In the genomic region with DNA sequence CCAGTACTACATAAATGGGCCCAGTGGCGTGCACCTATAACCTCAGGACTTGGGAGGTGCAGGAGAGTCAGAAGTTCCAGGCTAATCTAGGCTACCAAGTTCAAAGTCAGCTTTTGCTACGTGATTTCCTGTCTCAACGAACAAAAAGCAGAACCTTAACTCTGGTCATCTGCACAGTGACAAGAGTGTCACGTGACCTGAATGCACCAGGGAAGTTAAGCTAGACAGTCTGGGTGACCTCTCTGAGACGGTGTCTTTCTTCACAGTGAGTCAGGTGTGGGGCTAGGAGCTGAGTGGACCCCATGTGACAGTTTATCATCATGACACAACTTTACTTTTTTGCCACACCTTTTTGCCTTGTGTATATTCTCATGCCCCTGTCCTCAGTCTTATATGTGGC, we compare ENCODE assay signal across 14 mouse cellular contexts.
DNase-seq lines count a peak whose midpoint lies in the region; ATAC-seq and TF ChIP-seq lines count a peak whose summit lies in the region.
"Had no signal": no experiment of that assay in that cellular context is flagged by ENCODE, and none has a peak within 500 bp of the region (broad histone marks: within the 10 kb centered on the region; RNA-seq: fewer than 3 reads in every experiment).

No protein-coding gene starts in this region.

- ATAC-seq in hematopoietic stem cell, adult 5-6 weeks (replicated peaks in 1 of 2; ENCODE audit: insufficient read depth in 1 of 2, low FRiP score in 2 of 2, low TSS enrichment in 1 of 2, low read depth in 1 of 2, poor library complexity in 2 of 2, severe bottlenecking in 2 of 2) = peak; percentile 71 to 82; a peak in 3 of 4 replicates
- ATAC-seq in megakaryocyte-erythroid progenitor cell, adult 5-6 weeks (replicated peaks; ENCODE audit: low FRiP score, low TSS enrichment, poor library complexity, severe bottlenecking) = 0 out of 2 replicates have a peak, but pooled peaks have one; percentile 31
- ATAC-seq in hindbrain, embryonic 12.5 days (ENCODE audit: low FRiP score) = no peak
- ATAC-seq: forebrain, embryonic 13.5 days had no signal

- H3K27me3 ChIP-seq in heart, adult 2 months (ENCODE audit: control insufficient read depth, insufficient read depth, low read length) = no peaks in the 10 kb centered on the region; the same call in 1 of the 2 replicates
- H3K27me3 ChIP-seq in hindbrain, embryonic 12.5 days = 0 out of 2 replicates have a peak, but pooled peaks cover 3% of the 10 kb centered on the region
- H3K27me3 ChIP-seq: hindbrain, embryonic 15.5 days had no signal

- H3K4me2 ChIP-seq in hindbrain, embryonic 12.5 days (replicated peaks) = no peak overlapping the region
- H3K4me2 ChIP-seq: embryonic facial prominence, embryonic 13.5 days; forebrain, embryonic 13.5 days; heart, embryonic 12.5 days; hindbrain, embryonic 15.5 days had no signal

- no peak for TF ChIP-seq EP300 in heart, adult 2 months (IDR thresholded peaks at IDR 0.05; ENCODE audit: insufficient read depth, low read depth, low read length)

- H3K27ac ChIP-seq in heart, adult 2 months = no peak overlapping the region
- no peak overlapping the region for H3K27ac ChIP-seq in hindbrain, embryonic 12.5 days
- H3K27ac ChIP-seq: embryonic facial prominence, embryonic 13.5 days; forebrain, embryonic 13.5 days; hindbrain, embryonic 15.5 days; kidney, postnatal 0 days had no signal

- H3K4me3 ChIP-seq in heart, adult 2 months = no peak overlapping the region
- H3K4me3 ChIP-seq in hindbrain, embryonic 12.5 days = no peak overlapping the region
- H3K4me3 ChIP-seq: embryonic facial prominence, embryonic 13.5 days; forebrain, embryonic 13.5 days; heart, embryonic 12.5 days; hindbrain, embryonic 15.5 days had no signal

- H3K9me3 ChIP-seq in hindbrain, embryonic 12.5 days (replicated peaks) = no peaks in the 10 kb centered on the region
- H3K9me3 ChIP-seq: embryonic facial prominence, embryonic 13.5 days; forebrain, embryonic 13.5 days; heart, embryonic 12.5 days; hindbrain, embryonic 15.5 days had no signal

- H3K36me3 ChIP-seq in heart, adult 2 months (ENCODE audit: control insufficient read depth, insufficient read depth, low read length) = no peaks in the 10 kb centered on the region
- no peaks in the 10 kb centered on the region for H3K36me3 ChIP-seq in hindbrain, embryonic 12.5 days
- H3K36me3 ChIP-seq: embryonic facial prominence, embryonic 13.5 days; heart, embryonic 12.5 days; hindbrain, embryonic 15.5 days had no signal

- 63% methylated on average over 5 of the region's 5 CpGs for WGBS in heart, adult 2 months
- WGBS in hindbrain, embryonic 12.5 days = 84% methylated on average over 5 of the region's 5 CpGs

- no peak overlapping the region for H3K9ac ChIP-seq in heart, adult 2 months (ENCODE audit: low read depth, low read length)
- no peak overlapping the region for H3K9ac ChIP-seq in hindbrain, embryonic 12.5 days
- H3K9ac ChIP-seq: embryonic facial prominence, embryonic 13.5 days; forebrain, embryonic 13.5 days; heart, embryonic 12.5 days; hindbrain, embryonic 15.5 days had no signal

- DNase-seq in 416B (ENCODE audit: low read depth) (peak; percentile 82), A20 (ENCODE audit: low read depth, low spot score) (peak; percentile 68)
- no peak for DNase-seq in heart, adult 2 months
- DNase-seq in adrenal gland, adult 8-10 months = no peak
- DNase-seq: cerebellum, postnatal 25 days; lung, postnatal 14 days had no signal

- H3K4me1 ChIP-seq in heart, adult 2 months (ENCODE audit: control insufficient read depth, insufficient read depth, low read length) = no peaks in the 10 kb centered on the region
- H3K4me1 ChIP-seq in hindbrain, embryonic 12.5 days = peaks cover 28% of the 10 kb centered on the region

- TF ChIP-seq CTCF in heart, adult 2 months (IDR thresholded peaks at IDR 0.05) = no peak

- TF ChIP-seq POLR2A in heart, adult 2 months (IDR thresholded peaks at IDR 0.05; ENCODE audit: insufficient read depth, low read depth, low read length) = no peak

- no peaks in the 10 kb centered on the region for H3K79me2 ChIP-seq in heart, adult 2 months (replicated peaks; ENCODE audit: control insufficient read depth, insufficient read depth, low read length)

- intact Hi-C loops in heart, adult 2 months (cut with DNase I) = no loop called here

Comparison
In these comparisons a context has a peak if more than half of its experiments do, and no peak if none do; other contexts are left out.
1. DNase-seq: peak in 416B (single experiment) and A20 (single experiment); none in heart, adult 2 months (0 of 2) and adrenal gland, adult 8-10 months (single experiment).